Comparison of ENCODE assay signal across 8 mouse cellular contexts in the genomic region with DNA sequence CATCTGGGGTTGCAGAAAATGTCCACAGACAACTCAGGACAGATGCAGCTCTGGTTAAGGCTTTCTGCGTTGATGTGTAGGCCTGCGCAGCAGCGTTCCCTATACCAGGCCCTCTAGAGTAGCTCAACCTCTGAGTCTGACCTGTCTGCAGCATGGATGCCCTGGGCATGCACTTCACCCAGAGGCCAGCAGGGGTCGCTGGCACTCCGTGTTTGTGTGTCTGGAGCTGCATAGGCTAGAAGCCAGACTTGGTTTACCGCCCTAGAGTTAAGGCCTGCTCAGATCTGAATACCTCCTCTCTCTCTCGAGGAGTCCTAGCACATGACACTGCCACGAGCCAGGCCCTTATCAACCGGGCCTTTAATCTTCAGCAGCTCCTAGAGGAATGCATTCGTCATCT.
DNase-seq lines count a peak whose midpoint lies in the region; ATAC-seq and TF ChIP-seq lines count a peak whose summit lies in the region.

No protein-coding gene starts in this region.

- WGBS in intestine, postnatal 0 days, result 21% methylated on average over 10 of the region's 10 CpGs
- 23% methylated on average over 10 of the region's 10 CpGs for WGBS in midbrain, embryonic 13.5 days
- 23% methylated on average over 10 of the region's 10 CpGs for WGBS in small intestine, adult 2 months

- TF ChIP-seq CTCF in intestine, postnatal 0 days (IDR thresholded peaks at IDR 0.05; ENCODE audit: low read depth), result peak; percentile 98
- peak; percentile 92 for TF ChIP-seq CTCF in small intestine, adult 2 months (IDR thresholded peaks at IDR 0.05; ENCODE audit: extremely low read depth, insufficient read length, insufficient replicate concordance, low read depth, low read length)

- no peak overlapping the region for H3K4me3 ChIP-seq in intestine, postnatal 0 days (ENCODE audit: low read depth, low read length)
- H3K4me3 ChIP-seq in midbrain, embryonic 13.5 days (replicated peaks), result no peak overlapping the region
- no peak overlapping the region for H3K4me3 ChIP-seq in small intestine, adult 2 months (ENCODE audit: low read depth, low read length)

- no peak overlapping the region for H3K4me2 ChIP-seq in intestine, postnatal 0 days (replicated peaks; ENCODE audit: low read depth)
- no peak overlapping the region for H3K4me2 ChIP-seq in midbrain, embryonic 13.5 days (replicated peaks)

- H3K27me3 ChIP-seq in intestine, postnatal 0 days (replicated peaks; ENCODE audit: control insufficient read depth, insufficient read depth, low read length), result no peaks in the 10 kb centered on the region
- H3K27me3 ChIP-seq in midbrain, embryonic 13.5 days, result no peaks in the 10 kb centered on the region
- H3K27me3 ChIP-seq in small intestine, adult 2 months (ENCODE audit: control insufficient read depth, insufficient read depth, low read length), result no peaks in the 10 kb centered on the region

- H3K9ac ChIP-seq in intestine, postnatal 0 days (ENCODE audit: low read depth, low read length), result no peak overlapping the region
- no peak overlapping the region for H3K9ac ChIP-seq in midbrain, embryonic 13.5 days (replicated peaks)

- DNase-seq in cerebellum, adult 11 months, result peak; percentile 37
- peak; percentile 87 for DNase-seq in embryo, embryonic 9.5 days (ENCODE audit: extremely low spot score)
- DNase-seq in gastrocnemius, postnatal 4 days (ENCODE audit: low spot score in 2 of 2), result peak; percentile 66 to 75
- peak; percentile 79 to 84 for DNase-seq in left cerebral cortex, postnatal 25 days (ENCODE audit: low spot score in 2 of 2)

- TF ChIP-seq POLR2A in small intestine, adult 2 months (IDR thresholded peaks at IDR 0.05; ENCODE audit: low read depth, low read length), result no peak

- H3K36me3 ChIP-seq in intestine, postnatal 0 days (ENCODE audit: control insufficient read depth, insufficient read depth), result no peaks in the 10 kb centered on the region
- H3K36me3 ChIP-seq in midbrain, embryonic 13.5 days, result no peaks in the 10 kb centered on the region
- no peaks in the 10 kb centered on the region for H3K36me3 ChIP-seq in small intestine, adult 2 months (ENCODE audit: control insufficient read depth, insufficient read depth, low read length)

- intact Hi-C loops in left cerebral cortex, postnatal 25 days (cut with DNase I), result loop anchor here (2.0 kb wide), 1 partner anchor 1727 kb away; no protein-coding TSS in a partner anchor

- ATAC-seq in cerebellum, adult (ENCODE audit: insufficient number of reproducible peaks, low FRiP score, low TSS enrichment), result no peak
- no peak; the same call in 1 of the 2 replicates for ATAC-seq in intestine, postnatal 0 days
- ATAC-seq in midbrain, embryonic 13.5 days, result peak; percentile 64

- no peaks in the 10 kb centered on the region; the same call in 1 of the 2 replicates for H3K4me1 ChIP-seq in intestine, postnatal 0 days (replicated peaks; ENCODE audit: control insufficient read depth, insufficient read depth, low read length)
- H3K4me1 ChIP-seq in midbrain, embryonic 13.5 days (replicated peaks), result peaks cover 9% of the 10 kb centered on the region
- peaks cover 20% of the 10 kb centered on the region; the same call in 1 of the 2 replicates for H3K4me1 ChIP-seq in small intestine, adult 2 months (ENCODE audit: control insufficient read depth, insufficient read depth, insufficient read length, low read length)

- no peaks in the 10 kb centered on the region for H3K9me3 ChIP-seq in intestine, postnatal 0 days (ENCODE audit: control insufficient read depth)
- no peaks in the 10 kb centered on the region for H3K9me3 ChIP-seq in midbrain, embryonic 13.5 days

- no peak overlapping the region for H3K27ac ChIP-seq in intestine, postnatal 0 days (ENCODE audit: low read depth, low read length)
- no peak overlapping the region for H3K27ac ChIP-seq in midbrain, embryonic 13.5 days
- H3K27ac ChIP-seq in small intestine, adult 2 months (ENCODE audit: insufficient read depth, low read depth, low read length), result no peak overlapping the region

Comparison
In these comparisons a context has a peak if more than half of its experiments do, and no peak if none do; other contexts are left out.
1. DNase-seq: peak in every context shown above with its lines; median percentile 87 in embryo, embryonic 9.5 days; 82 in left cerebral cortex, postnatal 25 days; 70 in gastrocnemius, postnatal 4 days; 37 in cerebellum, adult 11 months.